Mouse (Mus musculus): ENCODE measurements around the gene Atg2a.
A peak's percentile ranks its signal among the peaks of the same experiment; 100 is the strongest.
"Not testable (repeated sequence)": the region's sequence is repeated elsewhere in the genome, so short reads cannot be mapped to it uniquely, and the experiment has no call there.

The Atg2a gene

GRCm38 (mm10) chr19:6296551-6297210 lies 55.2 kb downstream of the Atg2a start:
- no peak for DNase-seq (ENCODE audit: low read depth in 1 of 2, low spot score in 2 of 2)

GRCm38 (mm10) chr19:6297641-6298040 lies 56.2 kb downstream of the Atg2a start:
- peak; percentile 86 to 91 for DNase-seq (ENCODE audit: low read depth in 1 of 2, low spot score in 2 of 2)

GRCm38 (mm10) chr19:6299003-6299402 lies 57.5 kb downstream of the Atg2a start:
- DNase-seq (ENCODE audit: low read depth in 1 of 2, low spot score in 2 of 2) = no peak

GRCm38 (mm10) chr19:6299450-6300267 lies 58.2 kb downstream of the Atg2a start:
- peak in 1 of 2 experiments; percentile 71 for DNase-seq (ENCODE audit: low read depth in 1 of 2, low spot score in 2 of 2)

- DNase-seq (ENCODE audit: low read depth in 1 of 2, low spot score in 2 of 2) = no peak
Observed at GRCm38 (mm10) chr19:6300402-6300841, 59.0 kb downstream of the Atg2a start.

GRCm38 (mm10) chr19:6302114-6302513 lies 60.6 kb downstream of the Atg2a start:
- no peak for DNase-seq (ENCODE audit: low read depth in 1 of 2, low spot score in 2 of 2)

GRCm38 (mm10) chr19:6302522-6302921 lies 61.1 kb downstream of the Atg2a start:
- no peak for DNase-seq (ENCODE audit: low read depth in 1 of 2, low spot score in 2 of 2)

GRCm38 (mm10) chr19:6303831-6304230 lies 62.4 kb downstream of the Atg2a start:
- DNase-seq (ENCODE audit: low read depth in 1 of 2, low spot score in 2 of 2) = no peak

GRCm38 (mm10) chr19:6304787-6305516 lies 63.5 kb downstream of the Atg2a start:
- DNase-seq (ENCODE audit: low read depth in 1 of 2, low spot score in 2 of 2) = peak; percentile 77 to 88

GRCm38 (mm10) chr19:6305517-6306115 lies 64.1 kb downstream of the Atg2a start:
- no peak for DNase-seq (ENCODE audit: low read depth in 1 of 2, low spot score in 2 of 2)

GRCm38 (mm10) chr19:6306137-6306551 lies 64.7 kb downstream of the Atg2a start, which contains the start of gene Cdc42bpg:
Gene Cdc42bpg, plus strand, starts transcription at chr19:6306456.
- peak in 1 of 2 experiments; percentile 48 for DNase-seq (ENCODE audit: low read depth in 1 of 2, low spot score in 2 of 2)

- DNase-seq (ENCODE audit: low read depth in 1 of 2, low spot score in 2 of 2) = peak in 1 of 2 experiments; percentile 77
Observed at GRCm38 (mm10) chr19:6306586-6306985, 65.1 kb downstream of the Atg2a start.

GRCm38 (mm10) chr19:6307733-6308531 lies 66.5 kb downstream of the Atg2a start:
- no peak for DNase-seq (ENCODE audit: low read depth in 1 of 2, low spot score in 2 of 2)

GRCm38 (mm10) chr19:6310181-6310580 lies 68.7 kb downstream of the Atg2a start:
- no peak for DNase-seq (ENCODE audit: low read depth in 1 of 2, low spot score in 2 of 2)

GRCm38 (mm10) chr19:6311783-6312182 lies 70.3 kb downstream of the Atg2a start:
- DNase-seq (ENCODE audit: low read depth in 1 of 2, low spot score in 2 of 2) = not testable (repeated sequence)
